Mouse (Mus musculus) neural tube, embryonic 13.5 days (tissue): ENCODE data around the gene Abca5. TPM values are rescaled to one million over a fixed set of nuclear protein-coding genes. Genes with fewer than 3 reads are reported as not detected.

Source experiments
- ATAC-seq: fragments of 200-750 bp; cut with Nextera tagmentation; 2 replicates; pipeline ENCODE4 v1.8.0; 2017; ENCODE audit warnings: low read depth, mild to moderate bottlenecking, moderate TSS enrichment, moderate library complexity
- H3K27ac ChIP-seq: fragments of 300-500 bp; sonication (generic); replicated peaks from 2 replicates; pipeline ENCODE4 v1.5.1; 2015; ENCODE audit warnings: moderate library complexity, mild to moderate bottlenecking, inconsistent platforms
- H3K27me3 ChIP-seq: fragments of 300-500 bp; sonication (generic); 2 replicates; pipeline ENCODE4 v1.6.1; 2015; ENCODE audit warnings: mild to moderate bottlenecking, inconsistent platforms
- H3K36me3 ChIP-seq: fragments of 300-500 bp; sonication (generic); 2 replicates; pipeline ENCODE4 v1.6.1; 2015; ENCODE audit warnings: mild to moderate bottlenecking, inconsistent platforms
- H3K4me1 ChIP-seq: fragments of 300-500 bp; sonication (generic); replicated peaks from 2 replicates; pipeline ENCODE4 v1.6.1; 2015; ENCODE audit warnings: inconsistent platforms
- H3K4me2 ChIP-seq: fragments of 300-500 bp; sonication (generic); 2 replicates; pipeline ENCODE4 v1.6.1; 2015; ENCODE audit warnings: inconsistent platforms, mild to moderate bottlenecking, moderate library complexity
- H3K4me3 ChIP-seq: fragments of 300-500 bp; sonication (generic); 2 replicates; pipeline ENCODE4 v1.5.1; 2015; ENCODE audit warnings: mild to moderate bottlenecking, inconsistent platforms
- H3K9ac ChIP-seq: fragments of 300-500 bp; sonication (generic); 2 replicates; pipeline ENCODE4 v1.6.1; 2015; ENCODE audit warnings: moderate library complexity, mild to moderate bottlenecking, inconsistent platforms
- H3K9me3 ChIP-seq: fragments of 300-500 bp; sonication (generic); 2 replicates; pipeline ENCODE4 v1.6.1; 2016; ENCODE audit warnings: inconsistent platforms
- WGBS: fragments of 180-500 bp; shearing (Covaris S2); methylation state at CpG from one replicate; pipeline ENCODE4 v1.1.7; 2015; 5-methylcytosine and 5-hydroxymethylcytosine counted together
- polyA plus RNA-seq: library from polyadenylated mRNA; unstranded; fragments of >200 nt; fragmentation: Nextera tagmentation; extraction: Ambion mirVana; gene quantifications from 2 replicates; pipeline ENCODE4 v1.2.1, GENCODE M21; 2015

The Abca5 gene
- polyA plus RNA-seq, 1 experiment from 2014 or later, result 7.8 TPM

DNA sequence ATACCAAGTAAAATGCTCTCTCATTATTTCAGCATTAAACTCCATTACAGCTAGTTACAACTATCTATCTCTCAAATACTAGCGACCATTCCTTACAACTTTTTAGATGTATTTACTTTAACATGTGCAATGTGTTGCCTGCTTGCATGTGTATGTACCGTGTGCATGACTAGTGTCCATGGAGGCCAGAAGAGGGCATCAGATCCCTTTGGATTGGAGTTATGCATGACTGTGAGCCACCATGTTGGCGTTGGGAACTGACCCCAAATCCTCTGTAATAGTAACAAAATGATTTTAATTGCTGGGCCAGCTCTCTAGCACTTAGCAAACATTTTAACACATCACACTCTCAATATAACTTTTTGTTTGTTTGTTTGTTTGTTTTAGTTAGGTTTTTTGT lies 49.1 kb downstream of the Abca5 start:
- Histone ChIP-seq H3K4me2 (no peak overlapping the region), H3K36me3 (peaks cover 21% of the 10 kb centered on the region; the same call in 1 of the 2 replicates), H3K4me3 (no peak overlapping the region), H3K27ac (no peak overlapping the region), H3K27me3 (no peaks in the 10 kb centered on the region), H3K4me1 (no peaks in the 10 kb centered on the region), H3K9me3 (no peaks in the 10 kb centered on the region), H3K9ac (no peak overlapping the region)
- ATAC-seq, result no peak
- 84% methylated on average over 3 of the region's 3 CpGs for WGBS

DNA sequence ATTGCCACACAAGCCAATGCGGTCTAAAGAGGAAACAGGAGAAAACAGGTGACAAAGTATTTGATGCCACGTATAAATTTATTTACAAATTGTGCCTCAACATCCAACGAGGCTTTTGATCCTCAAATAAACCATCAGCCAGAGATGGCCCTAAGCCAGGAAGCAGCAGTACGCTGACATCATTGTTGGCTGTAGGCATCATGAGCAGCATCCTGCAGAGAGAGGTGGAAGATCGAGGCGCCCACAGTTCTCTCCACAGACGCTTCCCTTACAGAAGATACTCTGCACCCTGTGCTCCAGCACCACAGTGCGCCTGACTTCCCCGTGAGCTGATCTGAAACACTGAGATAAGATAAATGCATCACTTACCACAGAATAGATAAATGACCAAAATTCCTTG lies 49.8 kb downstream of the Abca5 start:
- Histone ChIP-seq H3K4me1 (no peaks in the 10 kb centered on the region), H3K27me3 (no peaks in the 10 kb centered on the region), H3K4me2 (no peak overlapping the region), H3K36me3 (peaks cover 20% of the 10 kb centered on the region; the same call in 1 of the 2 replicates), H3K9ac (no peak overlapping the region), H3K9me3 (no peaks in the 10 kb centered on the region), H3K4me3 (no peak overlapping the region), H3K27ac (no peak overlapping the region)
- ATAC-seq, result no peak
- 68% methylated on average over 9 of the region's 9 CpGs for WGBS

DNA sequence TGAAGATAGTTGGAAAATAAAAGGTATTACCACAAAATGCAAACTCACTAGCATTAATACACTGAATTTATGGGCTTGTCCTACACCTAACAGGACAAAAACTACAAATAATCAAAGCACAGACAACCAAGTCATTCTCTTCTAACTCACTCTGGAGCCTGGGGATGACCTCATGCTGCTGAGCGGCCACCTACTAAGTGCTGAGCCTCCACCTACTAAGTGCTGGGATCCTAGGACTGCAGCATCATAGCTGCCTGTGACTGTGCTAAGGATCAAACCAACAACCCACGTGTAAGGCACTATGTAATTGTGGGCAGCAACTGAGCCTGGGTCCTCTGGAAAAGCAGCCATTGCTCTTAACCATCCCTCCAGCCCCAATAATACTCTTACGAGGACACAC lies 51.2 kb downstream of the Abca5 start:
- no peak for ATAC-seq
- Histone ChIP-seq H3K4me2 (no peak overlapping the region), H3K9me3 (no peaks in the 10 kb centered on the region), H3K27ac (no peak overlapping the region), H3K4me1 (no peaks in the 10 kb centered on the region), H3K4me3 (no peak overlapping the region), H3K9ac (no peak overlapping the region), H3K36me3 (peaks cover 12% of the 10 kb centered on the region; the same call in 1 of the 2 replicates), H3K27me3 (no peaks in the 10 kb centered on the region)
- WGBS, result 82% methylated on average over 3 of the region's 3 CpGs

DNA sequence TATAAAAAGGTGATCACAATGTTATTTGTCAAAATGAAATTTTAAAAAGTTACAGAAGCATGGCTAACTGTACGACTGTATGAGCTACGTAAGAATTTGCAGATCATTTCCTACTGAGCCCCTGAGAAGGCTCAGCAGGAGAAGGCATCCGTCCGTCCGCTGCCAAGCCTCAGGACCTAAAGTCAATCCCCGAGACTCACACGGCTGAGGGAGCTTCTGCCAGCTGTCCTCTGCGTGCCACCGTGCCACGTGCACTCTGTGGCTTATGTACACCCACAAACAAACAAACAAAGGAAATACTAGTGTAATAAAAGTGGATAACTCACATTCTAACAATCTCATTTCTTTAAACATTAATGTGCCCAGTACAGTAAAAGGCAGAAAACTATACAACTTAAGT lies 52.7 kb downstream of the Abca5 start:
- 65% methylated on average over 10 of the region's 10 CpGs for WGBS
- H3K27ac ChIP-seq, result no peak overlapping the region
- H3K4me3 ChIP-seq, result no peak overlapping the region
- H3K9ac ChIP-seq, result no peak overlapping the region
- H3K9me3 ChIP-seq, result no peaks in the 10 kb centered on the region
- H3K36me3 ChIP-seq, result 0 out of 2 replicates have a peak, but pooled peaks cover 8% of the 10 kb centered on the region
- no peak for ATAC-seq
- H3K27me3 ChIP-seq, result no peaks in the 10 kb centered on the region
- no peaks in the 10 kb centered on the region for H3K4me1 ChIP-seq
- H3K4me2 ChIP-seq, result no peak overlapping the region

DNA sequence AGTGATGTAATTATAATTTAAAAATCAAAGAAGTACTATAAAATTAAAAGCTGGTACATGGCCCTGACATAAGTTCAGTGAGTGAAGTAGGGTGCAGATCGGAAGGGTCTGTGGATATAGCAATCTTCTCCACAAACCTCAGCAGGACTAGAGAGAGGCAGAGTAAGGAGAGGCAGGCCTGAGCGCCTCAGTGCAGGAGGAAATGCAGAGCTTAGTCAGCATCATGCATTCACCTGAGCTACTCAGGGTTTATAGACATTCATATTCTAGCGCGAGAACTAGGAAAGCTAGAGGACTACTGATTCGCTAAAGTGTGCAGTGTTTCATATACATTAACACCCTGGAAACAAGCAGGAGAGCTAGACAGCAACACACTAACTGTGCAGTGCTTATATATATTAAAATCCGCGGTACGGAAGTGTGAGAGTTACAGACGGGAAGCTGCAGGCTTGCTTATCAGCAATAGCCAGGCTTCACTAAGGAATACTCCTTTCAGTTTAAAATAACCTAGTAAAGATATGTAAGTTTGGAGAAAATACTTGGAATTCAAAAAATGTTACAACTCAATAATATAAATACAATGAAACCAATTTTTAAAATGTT lies 53.2 kb downstream of the Abca5 start:
- H3K27me3 ChIP-seq, result no peaks in the 10 kb centered on the region
- H3K36me3 ChIP-seq, result 0 out of 2 replicates have a peak, but pooled peaks cover 8% of the 10 kb centered on the region
- WGBS, result 87% methylated on average over 9 of the region's 9 CpGs
- no peaks in the 10 kb centered on the region for H3K9me3 ChIP-seq
- no peak for ATAC-seq
- no peak overlapping the region for H3K9ac ChIP-seq
- no peak overlapping the region for H3K4me2 ChIP-seq
- H3K4me1 ChIP-seq, result no peaks in the 10 kb centered on the region
- no peak overlapping the region for H3K4me3 ChIP-seq
- H3K27ac ChIP-seq, result no peak overlapping the region

DNA sequence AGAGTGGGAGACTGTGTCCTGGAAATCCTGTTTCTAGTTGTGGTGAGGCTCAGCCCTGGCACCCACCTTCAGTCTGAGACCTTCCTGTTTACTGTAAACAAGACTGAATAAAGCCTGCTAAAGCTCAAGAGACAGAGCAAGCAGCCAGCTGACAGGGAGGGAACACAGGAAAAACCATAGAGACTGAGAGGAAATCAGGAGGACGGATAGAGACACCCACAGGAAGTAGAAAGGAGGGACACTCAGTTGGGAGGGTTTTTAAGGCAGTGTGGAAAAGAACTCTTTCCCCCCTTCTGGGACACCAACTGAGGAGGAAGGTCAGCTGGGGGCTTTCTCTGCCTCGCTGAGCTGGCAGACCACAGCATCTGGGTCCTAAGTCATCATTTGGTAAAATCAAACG lies 62.7 kb downstream of the Abca5 start:
- Histone ChIP-seq H3K27me3 (no peaks in the 10 kb centered on the region), H3K36me3 (peaks cover 17% of the 10 kb centered on the region), H3K9me3 (no peaks in the 10 kb centered on the region), H3K4me1 (no peaks in the 10 kb centered on the region), H3K4me2 (no peak overlapping the region), H3K4me3 (no peak overlapping the region), H3K9ac (no peak overlapping the region), H3K27ac (no peak overlapping the region)
- ATAC-seq, result no peak
- 61% methylated on average over 3 of the region's 3 CpGs for WGBS

DNA sequence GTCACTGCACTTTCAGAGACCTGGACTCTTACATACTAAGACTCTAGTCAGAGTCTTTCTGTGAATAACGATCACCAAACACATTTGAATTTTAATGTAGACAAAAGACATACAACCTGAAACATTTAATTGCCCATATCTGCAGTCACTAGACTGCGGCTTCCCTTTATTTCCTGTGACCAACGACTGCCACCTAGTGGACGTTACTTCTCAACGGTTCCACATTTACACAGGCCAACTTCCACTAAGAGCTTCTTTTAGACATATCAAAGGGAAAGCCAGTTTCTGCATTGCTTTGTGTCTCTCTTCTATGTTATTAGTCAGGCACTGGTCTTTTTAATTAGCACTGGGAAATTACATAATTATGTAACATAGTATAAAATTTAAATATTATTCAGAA lies 65.8 kb downstream of the Abca5 start:
- peak; percentile 69 for ATAC-seq
- 7% methylated on average over 5 of the region's 5 CpGs for WGBS

DNA sequence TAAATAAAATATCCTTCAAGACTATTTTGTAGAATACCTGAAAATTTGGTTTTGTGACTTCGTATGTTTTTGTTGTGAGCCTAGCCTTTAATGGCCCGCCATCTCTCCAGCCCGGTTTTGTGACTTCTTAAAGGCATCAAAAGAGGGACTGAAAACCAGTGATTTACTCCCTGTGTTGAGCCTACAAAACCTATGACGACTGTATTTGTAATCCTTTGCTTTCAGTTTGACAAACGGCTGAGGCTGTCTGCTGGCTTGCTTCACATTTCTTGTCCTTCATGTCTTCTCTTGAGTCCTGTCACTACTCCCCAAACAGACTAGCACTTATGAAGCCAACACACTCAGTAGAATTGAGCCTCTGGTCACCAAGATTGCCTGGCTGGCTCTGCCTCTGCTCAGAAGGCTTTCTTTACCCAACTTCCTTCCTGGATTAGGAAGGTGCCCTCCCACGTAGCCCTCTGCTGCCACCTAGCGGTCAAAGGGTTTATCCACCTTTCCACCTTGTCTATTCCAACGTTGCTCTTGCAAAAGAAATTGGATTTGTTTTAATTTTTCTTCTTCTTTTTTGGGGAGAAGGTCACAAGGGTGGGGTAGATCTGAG lies 69.2 kb downstream of the Abca5 start:
- peak; percentile 50; the same call in 1 of the 2 replicates for ATAC-seq
- 42% methylated on average over 8 of the region's 8 CpGs for WGBS
- H3K4me2 ChIP-seq, result no peak overlapping the region
- 0 out of 2 replicates have a peak, but pooled peaks cover 3% of the 10 kb centered on the region for H3K4me1 ChIP-seq
- no peak overlapping the region for H3K4me3 ChIP-seq
- H3K9me3 ChIP-seq, result no peaks in the 10 kb centered on the region
- no peaks in the 10 kb centered on the region for H3K36me3 ChIP-seq
- no peaks in the 10 kb centered on the region for H3K27me3 ChIP-seq
- no peak overlapping the region for H3K9ac ChIP-seq
- no peak overlapping the region for H3K27ac ChIP-seq

More for the DNA sequence above, 65.8 kb downstream of the Abca5 start:
- no peak overlapping the region for H3K27ac ChIP-seq
- peaks cover 12% of the 10 kb centered on the region for H3K36me3 ChIP-seq
- no peak overlapping the region for H3K4me2 ChIP-seq
- no peaks in the 10 kb centered on the region for H3K27me3 ChIP-seq
- H3K9me3 ChIP-seq, result no peaks in the 10 kb centered on the region
- H3K4me1 ChIP-seq, result 0 out of 2 replicates have a peak, but pooled peaks cover 3% of the 10 kb centered on the region
- H3K9ac ChIP-seq, result no peak overlapping the region
- no peak overlapping the region for H3K4me3 ChIP-seq

DNA sequence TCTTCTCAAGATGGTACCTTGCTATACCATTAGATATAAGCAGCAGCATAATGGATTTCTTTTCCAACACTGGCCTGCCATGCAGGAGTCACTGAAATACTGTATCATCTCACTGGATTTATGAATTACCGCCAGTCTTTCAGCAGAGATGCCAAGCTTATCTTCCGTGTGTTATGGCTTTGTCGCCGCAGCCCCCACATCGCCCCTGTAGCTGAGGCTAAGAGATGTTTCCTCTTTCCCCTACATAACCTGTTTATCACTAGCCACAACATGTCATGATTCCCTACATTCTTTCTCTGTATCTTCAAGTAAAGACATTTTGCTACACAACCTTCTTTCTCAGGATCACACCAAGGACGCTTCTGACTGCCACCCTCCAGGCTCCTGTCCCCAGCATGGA lies 70.3 kb downstream of the Abca5 start:
- Histone ChIP-seq H3K9ac (no peak overlapping the region), H3K4me3 (no peak overlapping the region), H3K27ac (no peak overlapping the region), H3K4me2 (no peak overlapping the region), H3K4me1 (0 out of 2 replicates have a peak, but pooled peaks cover 3% of the 10 kb centered on the region), H3K27me3 (no peaks in the 10 kb centered on the region), H3K9me3 (no peaks in the 10 kb centered on the region), H3K36me3 (no peaks in the 10 kb centered on the region)
- 95% methylated on average over 6 of the region's 6 CpGs for WGBS
- ATAC-seq, result no peak

DNA sequence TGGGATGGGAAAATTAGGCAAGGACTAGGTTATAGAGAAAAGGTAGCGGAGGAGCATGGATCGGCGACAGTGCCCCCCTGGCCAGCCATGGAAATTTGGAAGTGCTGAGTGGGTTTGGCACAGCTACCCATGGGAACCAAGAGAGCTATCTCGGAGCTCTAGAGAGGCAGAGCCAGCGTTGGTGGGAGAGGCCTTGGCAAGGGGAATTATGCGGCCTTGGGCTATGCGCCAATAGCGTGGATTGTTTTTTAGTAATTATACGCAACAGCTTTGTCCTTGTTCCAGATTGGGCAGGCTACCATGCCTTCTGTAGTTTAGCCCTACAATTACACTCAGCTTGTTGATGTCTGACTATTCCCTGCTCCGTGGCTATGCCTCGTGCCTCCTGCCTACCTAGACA lies 70.8 kb downstream of the Abca5 start:
- 85% methylated on average over 11 of the region's 11 CpGs for WGBS
- no peak overlapping the region for H3K27ac ChIP-seq

DNA sequence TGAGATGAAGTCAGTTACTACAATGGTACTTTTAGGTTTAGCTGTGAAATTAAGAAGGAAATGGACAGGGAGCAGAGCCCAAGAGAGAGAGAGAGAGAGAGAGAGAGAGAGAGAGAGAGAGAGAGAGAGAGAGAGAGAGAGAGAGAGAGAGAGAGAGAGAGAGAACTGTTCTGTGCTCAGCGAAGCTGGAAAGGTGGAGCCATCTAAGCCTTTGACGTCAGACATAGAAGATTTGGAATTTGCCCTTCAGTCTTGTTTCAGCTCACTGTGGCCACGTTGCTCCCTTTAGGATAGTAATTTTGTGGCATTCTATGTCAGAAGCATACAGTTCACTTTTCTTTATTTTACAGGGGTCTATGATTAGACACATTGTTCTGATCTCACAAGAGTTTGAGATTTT lies 75.6 kb downstream of the Abca5 start:
- Histone ChIP-seq H3K4me3 (no peak overlapping the region), H3K9me3 (peaks cover 5% of the 10 kb centered on the region), H3K36me3 (no peaks in the 10 kb centered on the region), H3K4me2 (no peak overlapping the region), H3K27me3 (no peaks in the 10 kb centered on the region), H3K27ac (no peak overlapping the region), H3K9ac (no peak overlapping the region), H3K4me1 (no peaks in the 10 kb centered on the region)
- no peak for ATAC-seq
- 74% methylated on average over 3 of the region's 3 CpGs for WGBS

More for the DNA sequence above, 70.8 kb downstream of the Abca5 start:
- no peak overlapping the region for H3K4me3 ChIP-seq
- ATAC-seq, result no peak
- no peak overlapping the region for H3K4me2 ChIP-seq
- H3K27me3 ChIP-seq, result no peaks in the 10 kb centered on the region
- H3K9me3 ChIP-seq, result no peaks in the 10 kb centered on the region
- H3K36me3 ChIP-seq, result no peaks in the 10 kb centered on the region
- no peak overlapping the region for H3K9ac ChIP-seq
- H3K4me1 ChIP-seq, result 0 out of 2 replicates have a peak, but pooled peaks cover 3% of the 10 kb centered on the region

DNA sequence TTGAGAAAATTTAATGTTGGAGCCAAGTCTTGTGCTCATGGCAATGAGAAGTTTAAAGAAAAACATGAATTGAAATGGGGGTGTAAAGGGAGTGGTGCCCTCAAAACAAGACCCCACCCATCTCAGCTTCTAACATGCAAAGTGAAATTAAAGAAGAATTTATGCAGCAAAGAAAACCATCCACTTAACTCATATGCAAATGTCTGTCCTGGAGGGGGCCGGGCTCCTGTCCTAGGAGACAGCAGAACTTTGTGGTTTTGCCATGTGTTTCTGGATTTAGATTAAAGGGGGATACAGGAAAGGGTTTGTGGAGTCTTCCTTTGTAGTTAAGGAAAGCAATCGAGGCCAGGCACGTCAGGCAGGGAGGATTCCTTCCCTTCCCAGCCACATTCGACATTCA lies 79.6 kb downstream of the Abca5 start:
- ATAC-seq, result no peak
- H3K4me3 ChIP-seq, result no peak overlapping the region
- H3K36me3 ChIP-seq, result no peaks in the 10 kb centered on the region
- WGBS, result 72% methylated on average over 4 of the region's 4 CpGs
- H3K9me3 ChIP-seq, result peaks cover 5% of the 10 kb centered on the region
- H3K9ac ChIP-seq, result no peak overlapping the region
- H3K4me1 ChIP-seq, result no peaks in the 10 kb centered on the region
- no peak overlapping the region for H3K27ac ChIP-seq
- no peaks in the 10 kb centered on the region for H3K27me3 ChIP-seq
- H3K4me2 ChIP-seq, result no peak overlapping the region

DNA sequence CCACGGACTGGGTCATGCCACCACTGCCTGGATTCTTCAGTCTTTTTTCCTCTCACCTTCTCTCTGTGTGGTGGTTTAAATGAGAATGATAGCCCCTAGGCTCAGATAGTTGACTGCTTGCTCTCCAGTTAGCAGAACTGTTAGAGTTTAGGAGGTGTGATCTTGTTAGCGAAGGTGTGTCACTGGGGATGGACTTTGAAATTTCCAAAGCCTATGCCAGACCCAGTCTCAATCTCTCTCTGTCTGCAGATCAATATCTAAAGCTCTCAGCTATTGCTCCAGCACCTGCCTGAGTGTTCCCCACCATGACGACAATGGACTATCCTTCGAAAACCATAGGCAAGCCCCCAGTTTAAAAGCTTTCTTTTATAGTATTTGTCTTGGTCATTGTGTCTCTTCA lies 80.5 kb downstream of the Abca5 start:
- WGBS, result 93% methylated on average over 4 of the region's 4 CpGs
- H3K9me3 ChIP-seq, result peaks cover 5% of the 10 kb centered on the region
- H3K27me3 ChIP-seq, result no peaks in the 10 kb centered on the region
- no peak for ATAC-seq
- H3K36me3 ChIP-seq, result no peaks in the 10 kb centered on the region
- H3K27ac ChIP-seq, result no peak overlapping the region
- no peak overlapping the region for H3K9ac ChIP-seq
- H3K4me2 ChIP-seq, result no peak overlapping the region
- H3K4me1 ChIP-seq, result no peaks in the 10 kb centered on the region
- H3K4me3 ChIP-seq, result no peak overlapping the region
